ENCODE assay signal across 13 mouse cellular contexts in the genomic region with DNA sequence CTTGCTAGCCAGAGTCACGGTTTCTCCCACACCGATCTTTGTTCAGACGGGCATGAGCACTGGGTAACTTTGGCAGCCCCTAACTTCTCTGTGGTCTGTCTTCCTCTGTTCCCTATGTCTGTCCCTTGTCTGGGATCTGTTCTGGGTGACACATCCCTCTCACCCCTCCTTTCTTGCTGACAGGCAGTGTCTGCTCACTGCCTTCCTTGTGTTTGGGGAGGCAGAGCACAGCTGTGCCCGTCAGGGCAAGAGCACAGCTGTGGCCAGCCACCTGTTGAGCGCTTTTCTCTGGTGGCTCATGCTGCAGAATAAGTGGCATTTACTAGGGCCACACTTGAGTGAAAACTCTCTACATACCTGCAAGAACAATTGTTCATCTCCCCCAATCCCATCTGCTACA.
DNase-seq lines count a peak whose midpoint lies in the region; ATAC-seq lines count a peak whose summit lies in the region.
"Had no signal": no experiment of that assay in that cellular context is flagged by ENCODE, and none has a peak within 500 bp of the region (broad histone marks: within the 10 kb centered on the region; RNA-seq: fewer than 3 reads in every experiment).

No protein-coding gene starts in this region.

- H3K27ac ChIP-seq in hindbrain, embryonic 10.5 days: no peak overlapping the region
- no peak overlapping the region for H3K27ac ChIP-seq in hindbrain, embryonic 13.5 days
- peak overlapping the region; percentile 85 for H3K27ac ChIP-seq in macrophage
- no peak overlapping the region for H3K27ac ChIP-seq in intestine, embryonic 15.5 days
- H3K27ac ChIP-seq: forebrain, embryonic 13.5 days; heart, embryonic 13.5 days; liver, embryonic 14.5 days had no signal

- peaks cover 65% of the 10 kb centered on the region for H3K79me2 ChIP-seq in macrophage (ENCODE audit: inconsistent target)

- H3K36me3 ChIP-seq in hindbrain, embryonic 10.5 days: no peaks in the 10 kb centered on the region
- no peaks in the 10 kb centered on the region for H3K36me3 ChIP-seq in hindbrain, embryonic 13.5 days
- no peaks in the 10 kb centered on the region for H3K36me3 ChIP-seq in macrophage (ENCODE audit: inconsistent target)
- no peaks in the 10 kb centered on the region for H3K36me3 ChIP-seq in intestine, embryonic 15.5 days
- H3K36me3 ChIP-seq: heart, embryonic 13.5 days had no signal

- no peak overlapping the region for H3K4me3 ChIP-seq in hindbrain, embryonic 10.5 days
- no peak overlapping the region for H3K4me3 ChIP-seq in hindbrain, embryonic 13.5 days
- no peak overlapping the region for H3K4me3 ChIP-seq in macrophage (ENCODE audit: inconsistent target)
- H3K4me3 ChIP-seq in intestine, embryonic 15.5 days (replicated peaks): no peak overlapping the region
- H3K4me3 ChIP-seq: forebrain, embryonic 13.5 days; heart, embryonic 13.5 days had no signal

- 64% methylated on average over 5 of the region's 5 CpGs for WGBS in hindbrain, embryonic 10.5 days
- WGBS in hindbrain, embryonic 13.5 days: 64% methylated on average over 5 of the region's 5 CpGs
- WGBS in macrophage (ENCODE audit: missing documents): 38% methylated on average over 5 of the region's 5 CpGs
- WGBS in intestine, embryonic 15.5 days: 73% methylated on average over 5 of the region's 5 CpGs

- peak; percentile 9 for DNase-seq in hindbrain, embryonic 10.5 days (ENCODE audit: low spot score)
- DNase-seq in right cerebral cortex, adult 18-20 months: peak; percentile 24
- DNase-seq in right cerebral cortex, adult 2 months (ENCODE audit: low spot score in 2 of 2): no peak
- DNase-seq in thymus, postnatal 25 days: peak; percentile 64
- no peak for DNase-seq in adipocyte (ENCODE audit: low spot score)

- no peak overlapping the region for H3K9ac ChIP-seq in hindbrain, embryonic 13.5 days
- H3K9ac ChIP-seq in intestine, embryonic 15.5 days: no peak overlapping the region
- H3K9ac ChIP-seq: forebrain, embryonic 13.5 days; heart, embryonic 13.5 days; liver, embryonic 14.5 days had no signal

- H3K9me3 ChIP-seq in hindbrain, embryonic 10.5 days: no peaks in the 10 kb centered on the region
- no peaks in the 10 kb centered on the region for H3K9me3 ChIP-seq in hindbrain, embryonic 13.5 days
- H3K9me3 ChIP-seq in intestine, embryonic 15.5 days: no peaks in the 10 kb centered on the region
- H3K9me3 ChIP-seq: forebrain, embryonic 13.5 days; heart, embryonic 13.5 days had no signal

- H3K27me3 ChIP-seq in hindbrain, embryonic 10.5 days (ENCODE audit: insufficient read depth, poor library complexity, severe bottlenecking): no peaks in the 10 kb centered on the region
- H3K27me3 ChIP-seq in hindbrain, embryonic 13.5 days: no peaks in the 10 kb centered on the region
- no peaks in the 10 kb centered on the region for H3K27me3 ChIP-seq in intestine, embryonic 15.5 days (replicated peaks)
- H3K27me3 ChIP-seq: forebrain, embryonic 13.5 days; heart, embryonic 13.5 days had no signal

- no peak for ATAC-seq in hindbrain, embryonic 13.5 days (ENCODE audit: low FRiP score)
- ATAC-seq in intestine, embryonic 15.5 days: no peak
- ATAC-seq: CD4-positive, CD25-positive, alpha-beta regulatory T cell, adult 4 months; forebrain, embryonic 13.5 days; intestine, postnatal 0 days had no signal

- no peak overlapping the region for H3K4me2 ChIP-seq in hindbrain, embryonic 13.5 days
- H3K4me2 ChIP-seq in intestine, embryonic 15.5 days (replicated peaks): no peak overlapping the region
- H3K4me2 ChIP-seq: forebrain, embryonic 13.5 days; heart, embryonic 13.5 days had no signal

- no peaks in the 10 kb centered on the region for H3K4me1 ChIP-seq in hindbrain, embryonic 10.5 days (replicated peaks)
- H3K4me1 ChIP-seq in hindbrain, embryonic 13.5 days (replicated peaks): no peaks in the 10 kb centered on the region
- H3K4me1 ChIP-seq in intestine, embryonic 15.5 days (replicated peaks): no peaks in the 10 kb centered on the region
- H3K4me1 ChIP-seq: forebrain, embryonic 13.5 days had no signal

Comparison
In these comparisons a context has a peak if more than half of its experiments do, and no peak if none do; other contexts are left out.
1. DNase-seq: peak in hindbrain, embryonic 10.5 days (single experiment), right cerebral cortex, adult 18-20 months (single experiment) and thymus, postnatal 25 days (single experiment); none in right cerebral cortex, adult 2 months (0 of 2) and adipocyte (single experiment).